Mouse (Mus musculus): Measurements from ENCODE around the gene Galnt15.

Gene Galnt15

GRCm38 (mm10) chr14:32032522-32032921 is 3.7 kb downstream of the Galnt15 start:
- DNase-seq (ENCODE audit: low read depth, low spot score), result peak; percentile 55

GRCm38 (mm10) chr14:32036482-32036881 is 7.7 kb downstream of the Galnt15 start:
- no peak for DNase-seq (ENCODE audit: low read depth, low spot score)

- DNase-seq (ENCODE audit: low read depth, low spot score), result no peak
Measured at GRCm38 (mm10) chr14:32037661-32038252, 9.0 kb downstream of the Galnt15 start.

GRCm38 (mm10) chr14:32042108-32042507 is 13.3 kb downstream of the Galnt15 start:
- DNase-seq (ENCODE audit: low read depth, low spot score), result no peak

GRCm38 (mm10) chr14:32046357-32046756 is 17.6 kb downstream of the Galnt15 start:
- DNase-seq (ENCODE audit: low read depth, low spot score), result no peak

GRCm38 (mm10) chr14:32050171-32050570 is 21.4 kb downstream of the Galnt15 start:
- DNase-seq (ENCODE audit: low read depth, low spot score), result no peak

- DNase-seq (ENCODE audit: low read depth, low spot score), result no peak
Measured at GRCm38 (mm10) chr14:32053895-32054294, 25.1 kb downstream of the Galnt15 start.

- DNase-seq (ENCODE audit: low read depth, low spot score), result no peak
Measured at GRCm38 (mm10) chr14:32054788-32055187, 26.0 kb downstream of the Galnt15 start.

GRCm38 (mm10) chr14:32055781-32056180 is 27.0 kb downstream of the Galnt15 start:
- DNase-seq (ENCODE audit: low read depth, low spot score), result no peak

GRCm38 (mm10) chr14:32056675-32057074 is 27.9 kb downstream of the Galnt15 start:
- DNase-seq (ENCODE audit: low read depth, low spot score), result peak; percentile 40

GRCm38 (mm10) chr14:32057664-32058063 is 28.9 kb downstream of the Galnt15 start:
- no peak for DNase-seq (ENCODE audit: low read depth, low spot score)

GRCm38 (mm10) chr14:32061398-32061797 is 32.6 kb downstream of the Galnt15 start:
- no peak for DNase-seq (ENCODE audit: low read depth, low spot score)

GRCm38 (mm10) chr14:32072807-32073206 is 44.0 kb downstream of the Galnt15 start:
- no peak for DNase-seq (ENCODE audit: low read depth, low spot score)

GRCm38 (mm10) chr14:32073211-32073685 is 44.5 kb downstream of the Galnt15 start:
- DNase-seq (ENCODE audit: low read depth, low spot score), result no peak

- DNase-seq (ENCODE audit: low read depth, low spot score), result no peak
Measured at GRCm38 (mm10) chr14:32073901-32074300, 45.1 kb downstream of the Galnt15 start.

- peak; percentile 74 for DNase-seq (ENCODE audit: low read depth, low spot score)
Measured at GRCm38 (mm10) chr14:32076896-32077575, 48.2 kb downstream of the Galnt15 start.

- no peak for DNase-seq (ENCODE audit: low read depth, low spot score)
Measured at GRCm38 (mm10) chr14:32081026-32081425, 52.2 kb downstream of the Galnt15 start.

GRCm38 (mm10) chr14:32082891-32083290 is 54.1 kb downstream of the Galnt15 start:
- no peak for DNase-seq (ENCODE audit: low read depth, low spot score)

- DNase-seq (ENCODE audit: low read depth, low spot score), result no peak
Measured at GRCm38 (mm10) chr14:32083466-32083865, 54.7 kb downstream of the Galnt15 start.

- DNase-seq (ENCODE audit: low read depth, low spot score), result no peak
Measured at GRCm38 (mm10) chr14:32084761-32085485, 56.1 kb downstream of the Galnt15 start, which contains the start of gene Oxnad1. Gene Oxnad1, plus strand, starts transcription at chr14:32085374.

GRCm38 (mm10) chr14:32085486-32086201 is 56.9 kb downstream of the Galnt15 start, which contains the start of gene Dph3:
Gene Dph3, minus strand, starts transcription at chr14:32085729.
- DNase-seq (ENCODE audit: low read depth, low spot score), result peak; percentile 100

- peak; percentile 57 for DNase-seq (ENCODE audit: low read depth, low spot score)
Measured at GRCm38 (mm10) chr14:32086226-32086625, 57.4 kb downstream of the Galnt15 start.

All from A20 (cell line).